Mouse (Mus musculus) myocyte (in vitro differentiated cells): ENCODE measurements at regions not wholly inside any gene's neighbourhood (a gene's known extent, or its start where the extent isn't known, plus 50 kb on each side); places are given as distances from the start of the nearest gene placed in this dataset.

Source experiments
- MAX ChIP-seq: IDR thresholded peaks from one replicate; pipeline ENCODE4 v1.6.1; 2011; ENCODE audit warnings: low read depth, mild to moderate bottlenecking, control low read depth
- MYOD1 ChIP-seq, 3 experiments: IDR thresholded peaks; one replicate each; pipeline ENCODE4 v1.6.1; 2011; ENCODE audit warnings: control low read depth in 2 of 3, low read depth in 2 of 3, mild to moderate bottlenecking in 2 of 3, moderate library complexity in 1 of 3; ENCODE audit not compliant: insufficient read length in 2 of 3, control insufficient read depth in 1 of 3
- MYOG ChIP-seq, 3 experiments: IDR thresholded peaks; one replicate each; pipeline ENCODE4 v1.6.1; 2011; ENCODE audit warnings: control low read depth in 2 of 3, low read depth in 2 of 3, mild to moderate bottlenecking in 2 of 3; ENCODE audit not compliant: insufficient read length in 2 of 3, control insufficient read depth in 1 of 3, insufficient read depth in 1 of 3
- POLR2A ChIP-seq: IDR thresholded peaks from one replicate; pipeline ENCODE4 v1.6.1; 2011; ENCODE audit warnings: low read depth, mild to moderate bottlenecking, control low read depth, moderate library complexity; ENCODE audit not compliant: insufficient read length
- USF1 ChIP-seq: IDR thresholded peaks from one replicate; pipeline ENCODE4 v1.6.1; 2011; ENCODE audit warnings: low read depth, mild to moderate bottlenecking, control low read depth, moderate library complexity

DNA sequence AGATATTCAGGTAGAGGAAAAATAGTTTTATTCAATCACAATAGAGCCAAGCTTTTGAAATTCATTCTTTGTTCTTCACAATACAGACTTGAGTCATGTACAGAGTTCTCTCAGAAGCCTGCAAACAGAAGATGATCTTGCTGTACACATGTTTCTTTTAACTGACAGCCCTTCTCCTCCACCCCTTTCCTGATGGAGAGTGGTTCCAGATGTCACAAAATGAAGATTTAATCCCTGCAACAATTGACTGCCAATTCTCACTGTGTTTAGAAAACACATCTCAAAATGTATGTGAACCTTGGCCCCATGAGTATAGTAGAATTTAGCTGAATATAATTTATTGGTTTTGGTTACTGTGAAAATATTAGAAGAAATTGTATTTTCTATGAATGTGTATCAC is 596.6 kb upstream of the Ncam2 start:
- no peak for TF ChIP-seq MYOD1 (IDR thresholded peaks at IDR 0.05; ENCODE audit: control insufficient read depth in 1 of 3, insufficient read length in 2 of 3, low read depth in 2 of 3)
- TF ChIP-seq MYOG (IDR thresholded peaks at IDR 0.05; ENCODE audit: control insufficient read depth in 1 of 3, insufficient read depth in 1 of 3, insufficient read length in 2 of 3, low read depth in 2 of 3) = no peak
- no peak for TF ChIP-seq MAX
- no peak for TF ChIP-seq POLR2A
- TF ChIP-seq USF1 = no peak
